Mouse (Mus musculus): ENCODE results near the gene Plrg1. TPM values are rescaled to one million over a fixed set of nuclear protein-coding genes. Genes with fewer than 3 reads are reported as not detected.

Gene Plrg1
- polyA plus RNA-seq, 1 experiment = 21.1 TPM

DNA sequence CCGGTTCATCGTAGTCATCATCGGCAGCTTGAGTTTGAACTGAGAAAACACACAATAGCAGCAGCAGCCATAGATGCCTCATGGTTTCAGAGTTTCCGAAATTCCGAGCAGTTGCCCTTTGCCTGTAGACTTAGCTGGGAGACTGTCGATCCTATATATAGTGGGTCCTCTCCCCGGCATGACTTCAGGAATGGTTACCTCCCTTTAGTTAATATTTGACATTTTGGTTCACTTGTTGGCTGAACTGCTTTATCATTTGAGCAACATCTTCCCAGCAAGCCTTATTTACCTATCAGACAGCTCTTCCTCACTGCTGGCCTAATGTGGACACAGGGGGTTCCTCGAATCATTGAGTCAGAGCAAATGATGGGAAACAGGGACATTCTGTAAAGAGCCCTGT is 5.6 kb upstream of the Plrg1 start, which contains the start of gene Fgb:
TSS of gene Fgb (minus strand) at position 184 of the 400 bp plus-strand sequence.
- TF ChIP-seq POLR2A (IDR thresholded peaks at IDR 0.05; ENCODE audit: low read depth, low read length) (no peak), CTCF (IDR thresholded peaks at IDR 0.05; ENCODE audit: extremely low read depth, insufficient read depth, insufficient read length, insufficient replicate concordance) (no peak)
- H3K27ac ChIP-seq (ENCODE audit: insufficient read depth, low read length) = no peak within 1 kb of the TSS
- WGBS = 88% methylated on average over 8 of the region's 8 CpGs
- H3K36me3 ChIP-seq (ENCODE audit: control insufficient read depth, insufficient read depth, low read length) = no peaks in the 10 kb centered on the region
- H3K4me1 ChIP-seq (ENCODE audit: control insufficient read depth, insufficient read depth, insufficient read length) = no peaks in the 10 kb centered on the region
- DNase-seq (ENCODE audit: low read depth in 1 of 2, low spot score in 2 of 2) = no peak
- no peaks in the 10 kb centered on the region for H3K27me3 ChIP-seq (ENCODE audit: control insufficient read depth, insufficient read depth, low read length)
- no peak within 1 kb of the TSS for H3K4me3 ChIP-seq (ENCODE audit: extremely low read depth, insufficient read depth, insufficient read length)

DNA sequence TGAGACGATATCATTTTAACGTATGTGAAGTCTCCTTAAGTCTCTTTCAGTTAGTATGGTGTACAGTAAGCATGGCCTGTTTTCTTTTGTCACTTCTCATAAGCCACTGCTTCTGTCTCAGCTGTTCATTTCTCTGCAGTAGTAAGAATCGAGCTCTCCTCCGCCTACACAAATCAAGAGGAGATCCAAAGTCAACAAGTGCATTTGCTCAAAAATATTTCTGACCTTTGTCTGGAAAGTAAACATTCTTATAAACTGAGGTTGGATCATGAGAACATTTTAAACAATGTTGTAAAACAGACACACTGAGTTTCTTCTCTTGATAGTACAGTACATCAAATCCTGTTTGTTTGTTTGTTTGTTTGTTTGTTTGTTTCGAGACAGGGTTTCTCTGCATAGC is 4.7 kb upstream of the Plrg1 start:
- no peak for TF ChIP-seq CTCF (IDR thresholded peaks at IDR 0.05; ENCODE audit: extremely low read depth, insufficient read depth, insufficient read length, insufficient replicate concordance)
- no peak for TF ChIP-seq POLR2A (IDR thresholded peaks at IDR 0.05; ENCODE audit: low read depth, low read length)
- Histone ChIP-seq H3K27me3 (ENCODE audit: control insufficient read depth, insufficient read depth, low read length) (no peaks in the 10 kb centered on the region), H3K4me1 (ENCODE audit: control insufficient read depth, insufficient read depth, insufficient read length) (no peaks in the 10 kb centered on the region), H3K36me3 (ENCODE audit: control insufficient read depth, insufficient read depth, low read length) (no peaks in the 10 kb centered on the region), H3K4me3 (ENCODE audit: extremely low read depth, insufficient read depth, insufficient read length) (no peak overlapping the region), H3K27ac (ENCODE audit: insufficient read depth, low read length) (no peak overlapping the region)
- DNase-seq (ENCODE audit: low read depth in 1 of 2, low spot score in 2 of 2) = no peak
- 84% methylated on average over 5 of the region's 5 CpGs for WGBS

GRCm38 (mm10) chr3:83052102-83052501 is 3.2 kb upstream of the Plrg1 start:
- 86% methylated on average over 5 of the region's 5 CpGs for WGBS
- no peak for TF ChIP-seq CTCF (IDR thresholded peaks at IDR 0.05; ENCODE audit: extremely low read depth, insufficient read depth, insufficient read length, insufficient replicate concordance)
- Histone ChIP-seq H3K27ac (ENCODE audit: insufficient read depth, low read length) (no peak overlapping the region), H3K4me1 (ENCODE audit: control insufficient read depth, insufficient read depth, insufficient read length) (peaks cover 2% of the 10 kb centered on the region; the same call in 1 of the 2 replicates), H3K36me3 (ENCODE audit: control insufficient read depth, insufficient read depth, low read length) (no peaks in the 10 kb centered on the region), H3K4me3 (ENCODE audit: extremely low read depth, insufficient read depth, insufficient read length) (no peak overlapping the region), H3K27me3 (ENCODE audit: control insufficient read depth, insufficient read depth, low read length) (no peaks in the 10 kb centered on the region)
- DNase-seq (ENCODE audit: low read depth in 1 of 2, low spot score in 2 of 2) = no peak

DNA sequence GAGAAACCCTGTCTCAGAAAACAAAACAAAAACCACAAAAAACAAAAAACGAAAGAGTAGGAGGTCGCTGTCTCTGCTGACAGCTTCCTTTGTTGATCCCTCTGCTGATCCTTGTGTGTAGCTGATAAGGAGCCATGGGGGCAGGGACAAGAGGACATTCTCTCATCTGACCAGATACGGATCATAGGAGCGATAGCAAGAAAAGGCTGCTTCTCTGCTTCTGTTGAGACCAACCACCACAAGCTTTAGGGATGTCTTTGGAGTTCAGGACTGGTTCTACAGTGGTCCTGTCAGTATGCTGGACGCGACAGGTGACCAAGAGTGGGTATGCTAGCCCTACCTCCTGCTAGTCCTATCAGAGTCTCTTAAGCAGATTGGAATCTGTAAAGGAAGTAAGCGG is 2.2 kb upstream of the Plrg1 start:
- peaks cover 2% of the 10 kb centered on the region; the same call in 1 of the 2 replicates for H3K4me1 ChIP-seq (ENCODE audit: control insufficient read depth, insufficient read depth, insufficient read length)
- DNase-seq (ENCODE audit: low read depth in 1 of 2, low spot score in 2 of 2) = no peak
- WGBS = 90% methylated on average over 7 of the region's 7 CpGs
- H3K27me3 ChIP-seq (ENCODE audit: control insufficient read depth, insufficient read depth, low read length) = no peaks in the 10 kb centered on the region
- H3K4me3 ChIP-seq (ENCODE audit: extremely low read depth, insufficient read depth, insufficient read length) = no peak overlapping the region
- H3K27ac ChIP-seq (ENCODE audit: insufficient read depth, low read length) = no peak overlapping the region
- TF ChIP-seq CTCF (IDR thresholded peaks at IDR 0.05; ENCODE audit: extremely low read depth, insufficient read depth, insufficient read length, insufficient replicate concordance) = no peak
- no peak for TF ChIP-seq POLR2A (IDR thresholded peaks at IDR 0.05; ENCODE audit: low read depth, low read length)
- H3K36me3 ChIP-seq (ENCODE audit: control insufficient read depth, insufficient read depth, low read length) = no peaks in the 10 kb centered on the region

DNA sequence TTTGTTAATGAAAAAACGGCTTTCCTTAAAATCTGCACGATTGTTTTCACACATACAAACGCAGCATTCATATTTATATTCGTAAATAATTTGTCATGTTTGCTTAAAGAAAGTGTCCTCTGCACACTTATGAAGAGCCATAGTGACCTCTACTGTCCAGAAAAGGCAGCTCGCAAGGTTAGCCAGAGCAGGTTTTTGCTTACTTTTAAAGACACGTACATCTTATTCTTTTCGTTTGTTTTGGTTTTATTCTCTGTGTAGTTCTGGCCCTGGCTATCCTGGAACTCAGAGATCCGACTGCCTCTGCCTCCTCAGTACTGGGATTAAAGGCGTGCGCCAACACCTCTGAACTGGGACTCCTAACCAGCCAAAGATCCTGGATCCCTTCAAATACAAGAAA is 1.6 kb upstream of the Plrg1 start:
- peak; percentile 6 to 12 for DNase-seq (ENCODE audit: low read depth in 1 of 2, low spot score in 2 of 2)

DNA sequence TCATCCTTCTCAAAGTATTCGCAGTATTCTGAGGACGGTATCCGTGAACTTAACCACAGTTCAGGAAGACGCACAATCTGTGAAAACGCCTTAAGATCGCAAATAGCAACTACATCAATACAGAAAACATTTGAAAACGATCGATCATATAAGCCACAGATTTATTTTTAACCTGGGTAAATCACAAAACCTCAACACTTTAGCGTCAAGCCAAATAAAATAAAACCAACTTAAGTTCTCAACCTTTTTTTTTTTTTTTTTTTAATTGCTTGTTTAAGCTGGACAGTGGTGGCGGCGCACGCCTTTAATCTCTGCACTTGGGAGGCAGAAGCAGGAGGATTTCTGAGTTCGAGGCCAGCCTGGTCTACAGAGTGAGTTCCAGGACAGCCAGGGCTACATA is 563 bp upstream of the Plrg1 start:
- TF ChIP-seq CTCF (IDR thresholded peaks at IDR 0.05; ENCODE audit: extremely low read depth, insufficient read depth, insufficient read length, insufficient replicate concordance) = no peak
- no peak for TF ChIP-seq POLR2A (IDR thresholded peaks at IDR 0.05; ENCODE audit: low read depth, low read length)
- WGBS = 27% methylated on average over 13 of the region's 13 CpGs
- peak overlapping the region; percentile 49; the same call in 1 of the 2 replicates for H3K4me3 ChIP-seq (ENCODE audit: extremely low read depth, insufficient read depth, insufficient read length)
- no peaks in the 10 kb centered on the region for H3K27me3 ChIP-seq (ENCODE audit: control insufficient read depth, insufficient read depth, low read length)
- no peak overlapping the region for H3K27ac ChIP-seq (ENCODE audit: insufficient read depth, low read length)
- peaks cover 10% of the 10 kb centered on the region for H3K36me3 ChIP-seq (ENCODE audit: control insufficient read depth, insufficient read depth, low read length)
- peak in 1 of 2 experiments; percentile 8 for DNase-seq (ENCODE audit: low read depth in 1 of 2, low spot score in 2 of 2)
- H3K4me1 ChIP-seq (ENCODE audit: control insufficient read depth, insufficient read depth, insufficient read length) = peaks cover 2% of the 10 kb centered on the region; the same call in 1 of the 2 replicates

More for the DNA sequence above, 1.6 kb upstream of the Plrg1 start:
- WGBS = 33% methylated on average over 10 of the region's 10 CpGs
- TF ChIP-seq CTCF (IDR thresholded peaks at IDR 0.05; ENCODE audit: extremely low read depth, insufficient read depth, insufficient read length, insufficient replicate concordance) = peak; percentile 7; the same call in 1 of the 2 replicates
- no peak for TF ChIP-seq POLR2A (IDR thresholded peaks at IDR 0.05; ENCODE audit: low read depth, low read length)
- H3K4me3 ChIP-seq (ENCODE audit: extremely low read depth, insufficient read depth, insufficient read length) = no peak overlapping the region
- peaks cover 2% of the 10 kb centered on the region; the same call in 1 of the 2 replicates for H3K4me1 ChIP-seq (ENCODE audit: control insufficient read depth, insufficient read depth, insufficient read length)
- H3K27me3 ChIP-seq (ENCODE audit: control insufficient read depth, insufficient read depth, low read length) = no peaks in the 10 kb centered on the region
- peaks cover 4% of the 10 kb centered on the region; the same call in 1 of the 2 replicates for H3K36me3 ChIP-seq (ENCODE audit: control insufficient read depth, insufficient read depth, low read length)
- no peak overlapping the region for H3K27ac ChIP-seq (ENCODE audit: insufficient read depth, low read length)

- 93% methylated on average over 2 of the region's 2 CpGs for WGBS
- no peaks in the 10 kb centered on the region for H3K27me3 ChIP-seq (ENCODE audit: control insufficient read depth, insufficient read depth, low read length)
- no peak for DNase-seq (ENCODE audit: low read depth in 1 of 2, low spot score in 2 of 2)
- peaks cover 2% of the 10 kb centered on the region; the same call in 1 of the 2 replicates for H3K4me1 ChIP-seq (ENCODE audit: control insufficient read depth, insufficient read depth, insufficient read length)
- peaks cover 20% of the 10 kb centered on the region for H3K36me3 ChIP-seq (ENCODE audit: control insufficient read depth, insufficient read depth, low read length)
- H3K27ac ChIP-seq (ENCODE audit: insufficient read depth, low read length) = no peak overlapping the region
- H3K4me3 ChIP-seq (ENCODE audit: extremely low read depth, insufficient read depth, insufficient read length) = no peak overlapping the region
- TF ChIP-seq CTCF (IDR thresholded peaks at IDR 0.05; ENCODE audit: extremely low read depth, insufficient read depth, insufficient read length, insufficient replicate concordance) (no peak), POLR2A (IDR thresholded peaks at IDR 0.05; ENCODE audit: low read depth, low read length) (no peak)
These were observed 1.7 kb downstream of the Plrg1 start for GRCm38 (mm10) chr3:83057046-83057445.

Data from spleen, adult 2 months (tissue).